Mouse (Mus musculus): Measurements from ENCODE around the gene Mtmr1. TPM values are rescaled to one million over a fixed set of nuclear protein-coding genes. Genes with fewer than 3 reads are reported as not detected.

Gene Mtmr1
- polyA plus RNA-seq, 1 experiment from 2014 or later, result 9.3 TPM

- no peak for TF ChIP-seq CTCF (IDR thresholded peaks at IDR 0.05; ENCODE audit: low read depth)
- no peak for ATAC-seq
- Histone ChIP-seq H3K4me3 (ENCODE audit: low read depth, low read length) (no peak overlapping the region), H3K27me3 (replicated peaks; ENCODE audit: control insufficient read depth, insufficient read depth, low read length) (no peaks in the 10 kb centered on the region), H3K9ac (ENCODE audit: low read depth, low read length) (no peak overlapping the region), H3K4me1 (replicated peaks; ENCODE audit: control insufficient read depth, insufficient read depth, low read length) (no peaks in the 10 kb centered on the region), H3K4me2 (replicated peaks; ENCODE audit: low read depth) (no peak overlapping the region), H3K9me3 (ENCODE audit: control insufficient read depth) (no peaks in the 10 kb centered on the region), H3K27ac (ENCODE audit: low read depth, low read length) (no peak overlapping the region), H3K36me3 (ENCODE audit: control insufficient read depth, insufficient read depth) (no peaks in the 10 kb centered on the region)
These were observed 2.4 kb downstream of the Mtmr1 start for GRCm38 (mm10) chrX:71366973-71367372.

- H3K4me3 ChIP-seq (ENCODE audit: low read depth, low read length), result no peak overlapping the region
- no peaks in the 10 kb centered on the region for H3K27me3 ChIP-seq (replicated peaks; ENCODE audit: control insufficient read depth, insufficient read depth, low read length)
- WGBS, result 91% methylated on average over 1 of the region's 1 CpGs
- H3K27ac ChIP-seq (ENCODE audit: low read depth, low read length), result no peak overlapping the region
- ATAC-seq, result no peak
- H3K36me3 ChIP-seq (ENCODE audit: control insufficient read depth, insufficient read depth), result no peaks in the 10 kb centered on the region
- no peaks in the 10 kb centered on the region for H3K9me3 ChIP-seq (ENCODE audit: control insufficient read depth)
- no peak for TF ChIP-seq CTCF (IDR thresholded peaks at IDR 0.05; ENCODE audit: low read depth)
- no peak overlapping the region for H3K4me2 ChIP-seq (replicated peaks; ENCODE audit: low read depth)
- no peaks in the 10 kb centered on the region for H3K4me1 ChIP-seq (replicated peaks; ENCODE audit: control insufficient read depth, insufficient read depth, low read length)
- no peak overlapping the region for H3K9ac ChIP-seq (ENCODE audit: low read depth, low read length)
These were observed 12.2 kb downstream of the Mtmr1 start for GRCm38 (mm10) chrX:71376781-71377180.

GRCm38 (mm10) chrX:71378435-71378834, 13.9 kb downstream of the Mtmr1 start:
- Histone ChIP-seq H3K36me3 (ENCODE audit: control insufficient read depth, insufficient read depth) (no peaks in the 10 kb centered on the region), H3K4me2 (replicated peaks; ENCODE audit: low read depth) (no peak overlapping the region), H3K9ac (ENCODE audit: low read depth, low read length) (no peak overlapping the region), H3K27me3 (replicated peaks; ENCODE audit: control insufficient read depth, insufficient read depth, low read length) (no peaks in the 10 kb centered on the region), H3K4me3 (ENCODE audit: low read depth, low read length) (no peak overlapping the region), H3K9me3 (ENCODE audit: control insufficient read depth) (no peaks in the 10 kb centered on the region), H3K4me1 (replicated peaks; ENCODE audit: control insufficient read depth, insufficient read depth, low read length) (no peaks in the 10 kb centered on the region), H3K27ac (ENCODE audit: low read depth, low read length) (no peak overlapping the region)
- 90% methylated on average over 2 of the region's 2 CpGs for WGBS
- ATAC-seq, result no peak
- no peak for TF ChIP-seq CTCF (IDR thresholded peaks at IDR 0.05; ENCODE audit: low read depth)

- TF ChIP-seq CTCF (IDR thresholded peaks at IDR 0.05; ENCODE audit: low read depth), result peak; percentile 70
- H3K9me3 ChIP-seq (ENCODE audit: control insufficient read depth), result no peaks in the 10 kb centered on the region
- no peak overlapping the region for H3K27ac ChIP-seq (ENCODE audit: low read depth, low read length)
- no peaks in the 10 kb centered on the region for H3K4me1 ChIP-seq (replicated peaks; ENCODE audit: control insufficient read depth, insufficient read depth, low read length)
- no peak overlapping the region for H3K9ac ChIP-seq (ENCODE audit: low read depth, low read length)
- H3K4me2 ChIP-seq (replicated peaks; ENCODE audit: low read depth), result no peak overlapping the region
- H3K36me3 ChIP-seq (ENCODE audit: control insufficient read depth, insufficient read depth), result no peaks in the 10 kb centered on the region
- ATAC-seq, result no peak
- H3K4me3 ChIP-seq (ENCODE audit: low read depth, low read length), result no peak overlapping the region
- H3K27me3 ChIP-seq (replicated peaks; ENCODE audit: control insufficient read depth, insufficient read depth, low read length), result no peaks in the 10 kb centered on the region
- WGBS, result 45% methylated on average over 5 of the region's 5 CpGs
These were observed 17.0 kb downstream of the Mtmr1 start for GRCm38 (mm10) chrX:71381571-71381970.

DNA sequence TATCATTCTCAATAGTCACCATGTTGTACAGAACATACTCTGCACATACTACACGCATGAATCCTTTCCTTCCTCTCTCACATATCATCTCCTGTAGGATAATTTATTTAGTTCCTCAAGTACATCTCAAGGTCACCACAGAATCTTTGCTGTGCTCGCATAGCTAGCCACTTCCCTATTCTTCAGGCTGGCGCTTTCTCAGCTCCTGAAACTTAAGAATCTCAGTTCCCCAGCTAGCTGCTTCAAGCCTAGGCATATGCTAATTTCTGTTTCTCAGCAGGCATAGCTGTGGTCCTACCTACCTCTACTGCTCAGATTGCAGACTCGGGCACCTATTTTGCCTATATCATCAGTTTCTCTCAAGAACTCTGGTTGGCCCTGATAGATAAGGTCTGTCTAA, 31.8 kb downstream of the Mtmr1 start:
- Histone ChIP-seq H3K36me3 (ENCODE audit: control insufficient read depth, insufficient read depth) (no peaks in the 10 kb centered on the region; the same call in 1 of the 2 replicates), H3K9me3 (ENCODE audit: control insufficient read depth) (no peaks in the 10 kb centered on the region), H3K27ac (ENCODE audit: low read depth, low read length) (no peak overlapping the region), H3K4me1 (replicated peaks; ENCODE audit: control insufficient read depth, insufficient read depth, low read length) (no peaks in the 10 kb centered on the region), H3K9ac (ENCODE audit: low read depth, low read length) (no peak overlapping the region), H3K27me3 (replicated peaks; ENCODE audit: control insufficient read depth, insufficient read depth, low read length) (no peaks in the 10 kb centered on the region), H3K4me2 (replicated peaks; ENCODE audit: low read depth) (no peak overlapping the region), H3K4me3 (ENCODE audit: low read depth, low read length) (no peak overlapping the region)
- no peak for TF ChIP-seq CTCF (IDR thresholded peaks at IDR 0.05; ENCODE audit: low read depth)
- WGBS, result 82% methylated on average over 4 of the region's 4 CpGs
- ATAC-seq, result no peak

GRCm38 (mm10) chrX:71406290-71406689, 41.7 kb downstream of the Mtmr1 start:
- H3K36me3 ChIP-seq (ENCODE audit: control insufficient read depth, insufficient read depth), result no peaks in the 10 kb centered on the region
- no peak overlapping the region for H3K27ac ChIP-seq (ENCODE audit: low read depth, low read length)
- H3K4me3 ChIP-seq (ENCODE audit: low read depth, low read length), result no peak overlapping the region
- H3K9me3 ChIP-seq (ENCODE audit: control insufficient read depth), result no peaks in the 10 kb centered on the region
- ATAC-seq, result no peak
- H3K4me1 ChIP-seq (replicated peaks; ENCODE audit: control insufficient read depth, insufficient read depth, low read length), result no peaks in the 10 kb centered on the region
- H3K9ac ChIP-seq (ENCODE audit: low read depth, low read length), result no peak overlapping the region
- no peaks in the 10 kb centered on the region for H3K27me3 ChIP-seq (replicated peaks; ENCODE audit: control insufficient read depth, insufficient read depth, low read length)
- no peak overlapping the region for H3K4me2 ChIP-seq (replicated peaks; ENCODE audit: low read depth)
- no peak for TF ChIP-seq CTCF (IDR thresholded peaks at IDR 0.05; ENCODE audit: low read depth)

DNA sequence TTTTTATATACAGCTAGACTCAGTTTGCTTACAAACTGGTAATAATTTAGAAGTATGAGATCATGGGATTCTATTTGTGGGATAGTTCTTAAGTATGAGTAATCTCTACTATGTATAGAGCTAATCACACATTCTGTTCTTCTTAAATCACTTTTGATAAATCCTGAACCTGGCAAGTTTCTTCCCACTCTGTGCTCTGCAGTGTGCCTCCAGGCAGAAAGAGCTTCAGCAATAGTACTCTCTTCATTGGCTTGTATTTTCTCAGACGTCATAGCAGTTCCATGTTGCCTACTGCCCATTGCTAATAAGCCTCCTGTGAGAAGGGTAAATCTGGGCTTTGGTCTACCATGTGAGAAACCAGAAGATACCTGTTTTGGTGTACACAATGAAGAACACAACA, 43.8 kb downstream of the Mtmr1 start:
- no peak for TF ChIP-seq CTCF (IDR thresholded peaks at IDR 0.05; ENCODE audit: low read depth)
- Histone ChIP-seq H3K36me3 (ENCODE audit: control insufficient read depth, insufficient read depth) (no peaks in the 10 kb centered on the region), H3K4me1 (replicated peaks; ENCODE audit: control insufficient read depth, insufficient read depth, low read length) (no peaks in the 10 kb centered on the region), H3K4me3 (ENCODE audit: low read depth, low read length) (no peak overlapping the region), H3K27ac (ENCODE audit: low read depth, low read length) (no peak overlapping the region), H3K4me2 (replicated peaks; ENCODE audit: low read depth) (no peak overlapping the region), H3K9ac (ENCODE audit: low read depth, low read length) (no peak overlapping the region), H3K27me3 (replicated peaks; ENCODE audit: control insufficient read depth, insufficient read depth, low read length) (no peaks in the 10 kb centered on the region), H3K9me3 (ENCODE audit: control insufficient read depth) (no peaks in the 10 kb centered on the region)
- 80% methylated on average over 1 of the region's 1 CpGs for WGBS
- no peak for ATAC-seq
